Mouse (Mus musculus) lung, adult 18-20 months (tissue): Measurements from ENCODE around the gene Esrrg.

Experiments
- DNase-seq, 2 experiments: peaks; one replicate each; pipeline ENCODE4 v3.0.0; 2022; ENCODE audit warnings: mixed read lengths in 2 of 2

The Esrrg gene

GRCm38 (mm10) chr1:188085116-188085879 is 476.7 kb downstream of the Esrrg start:
- no peak for DNase-seq

DNA sequence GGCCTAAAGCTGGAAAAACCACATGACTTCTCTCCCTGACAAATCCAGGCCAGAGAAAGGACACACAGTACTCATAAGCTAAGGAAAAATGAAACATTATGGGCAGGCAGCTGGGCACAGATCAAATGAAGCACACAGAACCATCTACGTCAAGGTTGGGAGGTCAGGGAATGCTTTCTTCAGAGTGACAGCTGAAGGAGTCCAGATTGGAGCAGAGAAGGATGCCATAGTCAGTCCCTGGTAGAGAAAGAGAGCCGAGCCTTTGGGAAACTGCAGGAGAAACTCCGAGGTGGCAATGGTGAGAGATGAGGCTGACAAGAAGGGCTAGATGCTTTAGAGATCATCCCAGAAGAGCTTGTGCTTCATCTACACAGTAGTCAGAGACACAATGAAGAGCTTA is 485.1 kb downstream of the Esrrg start:
- peak in 1 of 2 experiments; percentile 8 for DNase-seq

- no peak for DNase-seq
Observed at GRCm38 (mm10) chr1:188101832-188102231, 493.2 kb downstream of the Esrrg start.

DNA sequence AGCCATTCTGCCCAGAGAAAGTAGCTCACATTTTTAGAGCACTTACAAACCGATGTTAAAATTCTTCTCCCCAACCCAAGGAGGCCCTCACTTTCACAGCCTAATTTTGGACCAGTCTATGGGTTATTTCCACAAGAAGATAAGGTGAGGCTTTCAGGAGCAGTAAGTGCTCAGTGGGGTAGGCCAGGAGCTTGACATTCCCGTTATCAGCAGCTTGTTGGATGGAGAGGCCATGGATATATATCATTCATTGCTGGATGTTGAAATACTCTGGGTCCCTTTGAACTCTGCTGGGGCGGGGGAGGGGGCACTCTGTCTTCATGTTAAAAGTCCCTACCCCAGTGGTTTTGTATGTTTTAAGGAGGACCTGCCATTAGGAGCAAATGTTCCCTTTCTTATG is 494.6 kb downstream of the Esrrg start:
- DNase-seq = no peak

DNA sequence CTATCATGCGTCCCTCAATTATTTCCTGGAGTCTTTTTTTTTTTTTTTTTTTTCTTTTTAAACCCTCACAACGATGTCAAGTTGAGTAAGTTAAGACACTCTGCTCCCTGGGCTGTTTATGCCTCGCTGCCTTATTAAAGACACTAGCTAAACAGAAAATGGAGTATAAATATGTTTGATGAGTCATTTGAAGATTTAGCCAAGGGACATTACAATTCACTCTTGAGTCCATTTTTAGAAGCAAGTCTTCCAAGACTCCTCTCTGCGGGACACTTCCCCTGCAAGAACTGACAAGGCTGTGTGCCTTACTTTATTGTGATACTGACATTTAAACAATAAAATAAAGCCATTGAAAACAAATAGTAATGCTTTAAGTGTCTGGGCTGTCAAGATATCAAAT is 496.9 kb downstream of the Esrrg start:
- DNase-seq = no peak

DNA sequence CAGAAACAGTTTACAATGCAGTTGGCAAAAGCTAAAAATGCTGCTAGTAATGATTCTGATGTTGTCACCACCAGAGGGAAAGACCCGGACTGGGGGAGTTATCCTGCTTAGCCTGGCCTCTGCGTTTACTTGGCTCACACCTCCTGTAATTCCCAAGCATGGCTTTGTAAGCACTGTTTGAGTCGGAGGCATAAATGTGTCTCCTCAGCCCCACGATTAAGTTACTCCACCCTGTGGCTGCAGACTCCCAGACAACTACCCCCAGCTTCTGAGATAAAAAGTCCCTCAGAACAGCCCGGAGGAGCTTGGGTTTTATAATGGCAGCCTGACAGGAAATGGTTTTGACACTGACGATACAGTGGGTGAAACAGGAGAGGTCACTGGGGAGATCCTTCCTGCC is 499.4 kb downstream of the Esrrg start:
- no peak for DNase-seq

DNA sequence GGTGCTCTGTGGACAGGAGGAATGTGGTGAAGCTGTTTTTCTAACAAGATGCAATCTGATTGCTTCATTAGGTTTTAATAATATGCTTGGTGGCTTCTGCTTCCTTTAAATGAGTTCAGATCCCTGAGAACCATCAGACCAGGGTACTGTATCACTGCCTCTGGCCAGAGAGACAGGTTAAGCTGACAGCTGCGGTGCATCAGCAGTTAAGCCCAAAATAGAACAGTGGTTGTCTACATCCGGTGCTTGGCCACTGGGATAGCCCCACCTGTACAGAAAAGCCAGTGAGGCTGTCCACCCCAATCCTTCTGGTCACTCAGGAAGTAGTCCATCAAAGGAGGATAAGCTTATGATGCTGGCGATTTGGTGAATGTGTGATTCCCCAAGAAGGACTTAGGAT is 503.0 kb downstream of the Esrrg start:
- no peak for DNase-seq

DNA sequence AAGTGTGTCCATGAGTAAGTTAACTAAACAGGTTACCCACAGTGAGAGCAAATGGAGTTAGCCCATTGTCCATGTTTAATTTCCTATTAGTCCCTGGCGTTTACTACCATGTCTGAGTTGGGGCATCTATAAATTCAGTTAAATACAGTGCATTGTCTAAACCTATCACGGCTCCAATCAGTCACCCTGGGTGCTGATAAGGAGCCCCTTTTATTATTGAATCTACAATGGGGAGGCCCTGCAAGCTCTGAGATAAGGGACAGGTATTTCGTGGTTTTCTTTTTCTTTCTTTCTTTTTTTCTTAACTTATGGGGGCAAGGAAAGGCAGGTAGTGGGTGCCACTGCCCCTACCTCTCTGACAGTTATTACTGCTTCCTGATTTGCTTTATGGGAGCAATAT is 504.6 kb downstream of the Esrrg start:
- no peak for DNase-seq

- peak; percentile 66 to 73 for DNase-seq
Observed at GRCm38 (mm10) chr1:188118125-188118524, 509.5 kb downstream of the Esrrg start.

GRCm38 (mm10) chr1:188119806-188120205 is 511.2 kb downstream of the Esrrg start:
- no peak for DNase-seq

DNA sequence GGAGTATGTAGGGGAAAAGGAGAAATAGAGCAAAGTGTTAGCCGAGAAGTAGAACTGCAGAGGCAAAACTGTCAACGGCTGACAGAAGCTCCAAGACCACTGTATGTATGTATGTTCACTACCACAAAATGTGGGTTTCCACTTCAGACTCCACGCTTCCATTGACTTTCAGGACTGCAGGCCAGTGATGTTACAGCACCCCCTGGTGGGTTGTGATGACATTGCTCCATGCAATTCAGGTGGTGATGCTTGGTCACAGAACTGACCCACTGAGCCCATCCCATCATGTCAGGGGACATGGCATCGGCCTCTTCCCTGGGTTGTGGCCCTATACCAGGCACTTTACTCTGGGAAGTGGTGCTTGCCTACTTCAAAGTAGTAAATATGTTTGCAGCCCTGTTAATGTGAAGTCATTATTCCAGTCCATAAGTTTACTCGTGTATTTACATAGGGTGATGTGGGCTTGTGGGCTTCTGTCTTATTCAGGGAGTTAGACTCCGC is 517.0 kb downstream of the Esrrg start:
- DNase-seq = no peak

DNA sequence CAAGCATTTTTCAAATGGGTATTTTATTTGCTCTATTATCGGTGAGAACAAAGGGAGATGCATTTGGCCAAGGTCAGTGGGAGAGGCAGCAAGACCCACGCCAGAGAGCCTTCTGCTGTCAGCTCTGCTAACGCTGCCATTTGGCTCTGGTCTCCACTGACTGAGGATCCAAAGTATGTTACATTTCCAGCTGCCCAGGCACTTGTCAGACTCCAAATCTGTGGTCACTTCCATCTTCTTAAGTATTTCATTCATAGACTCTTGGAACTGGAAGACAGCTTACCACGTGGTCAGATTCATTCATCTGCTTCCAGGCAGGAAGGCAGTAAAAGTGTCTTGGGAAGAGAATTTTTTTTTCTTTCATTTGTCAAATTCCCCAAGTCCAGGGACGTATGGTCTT is 527.5 kb downstream of the Esrrg start:
- DNase-seq = no peak

- no peak for DNase-seq
Observed at GRCm38 (mm10) chr1:188139473-188139872, 530.9 kb downstream of the Esrrg start.

- no peak for DNase-seq
Observed at GRCm38 (mm10) chr1:188140221-188140620, 531.6 kb downstream of the Esrrg start.

GRCm38 (mm10) chr1:188147381-188148156 is 539.0 kb downstream of the Esrrg start:
- DNase-seq = no peak

GRCm38 (mm10) chr1:188151066-188151465 is 542.5 kb downstream of the Esrrg start:
- no peak for DNase-seq

- no peak for DNase-seq
Observed at GRCm38 (mm10) chr1:188152011-188152410, 543.4 kb downstream of the Esrrg start.

GRCm38 (mm10) chr1:188153665-188154064 is 545.1 kb downstream of the Esrrg start:
- DNase-seq = no peak

- no peak for DNase-seq
Observed at GRCm38 (mm10) chr1:188154466-188155110, 546.0 kb downstream of the Esrrg start.

DNA sequence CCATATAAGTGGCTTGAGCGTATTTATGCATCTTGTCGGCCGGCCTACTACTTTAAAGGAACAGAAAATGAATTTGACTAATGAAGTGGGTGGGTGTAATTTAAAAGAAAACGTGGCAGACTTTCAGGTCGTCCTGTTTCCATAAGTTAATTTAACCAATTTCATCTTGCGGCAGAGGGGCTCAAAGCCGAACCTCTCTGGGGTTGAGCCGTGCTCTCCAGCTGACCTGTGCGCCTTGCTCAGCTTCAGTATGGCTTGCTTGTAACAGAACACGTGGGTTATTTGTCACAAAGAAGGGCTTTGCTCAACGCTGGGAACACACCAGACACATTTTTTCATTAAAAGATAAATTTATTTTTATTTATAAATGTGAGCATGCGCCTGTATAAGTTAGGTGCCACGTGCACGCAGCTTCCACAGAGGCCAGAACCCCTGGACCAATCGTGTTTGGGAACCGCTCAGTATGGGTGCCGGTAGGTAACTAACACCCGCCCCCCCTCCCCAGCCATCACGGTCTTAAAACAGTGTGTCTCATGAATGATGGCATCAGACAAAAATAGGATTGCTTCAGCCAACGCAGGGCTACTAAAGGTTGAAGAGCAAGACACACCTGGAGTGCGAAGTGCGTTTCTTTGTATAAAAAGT is 546.7 kb downstream of the Esrrg start:
- no peak for DNase-seq

- no peak for DNase-seq
Observed at GRCm38 (mm10) chr1:188156520-188156919, 547.9 kb downstream of the Esrrg start.

GRCm38 (mm10) chr1:188157237-188157955 is 548.8 kb downstream of the Esrrg start:
- no peak for DNase-seq
